Mouse (Mus musculus): Measurements from ENCODE around the gene Colgalt1. TPM values are rescaled to one million over a fixed set of nuclear protein-coding genes. Genes with fewer than 3 reads are reported as not detected.

The Colgalt1 gene
- total RNA-seq, 2 experiments from 2014 or later, result 46.8 to 56.8 TPM

DNA sequence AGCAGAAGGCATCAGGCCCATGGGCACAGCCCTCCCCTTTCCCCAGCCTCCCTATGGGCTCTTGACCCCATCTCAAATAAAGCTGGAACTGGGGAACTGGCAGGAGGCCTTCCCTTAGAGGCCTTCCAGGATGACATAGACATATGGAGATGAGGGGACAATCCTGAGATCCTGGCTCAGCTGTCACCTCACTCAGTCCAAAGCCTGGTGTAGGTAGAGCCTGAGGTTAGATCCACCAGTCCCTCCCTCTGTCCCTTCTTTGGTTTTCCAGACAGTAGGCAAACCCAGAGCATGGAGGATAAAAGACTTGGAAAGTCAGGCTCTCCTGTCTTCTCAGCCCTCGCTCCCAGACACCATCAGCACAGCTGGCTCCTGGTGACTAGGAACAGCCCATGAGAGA is 56.1 kb downstream of the Colgalt1 start:
- ATAC-seq (ENCODE audit: poor library complexity, severe bottlenecking), result no peak

DNA sequence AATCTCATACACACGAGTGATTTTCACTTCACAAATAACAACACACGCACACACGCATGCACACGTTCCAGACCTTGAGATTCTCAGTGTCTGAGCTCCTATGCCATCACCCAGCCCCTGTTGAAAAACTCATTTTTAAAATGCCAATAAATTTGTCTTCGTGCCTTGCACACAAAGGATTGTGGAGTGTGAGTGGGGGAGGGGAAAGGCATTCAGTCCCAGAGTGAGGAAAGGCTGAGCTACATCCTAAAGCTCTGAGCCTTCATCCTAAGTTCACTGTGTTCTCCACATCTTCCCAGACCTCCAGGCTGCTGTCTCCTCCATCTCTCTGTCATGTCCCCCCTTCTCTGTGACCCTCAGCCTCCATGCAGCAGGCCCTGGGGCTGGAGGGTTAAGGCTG is 56.5 kb downstream of the Colgalt1 start:
- ATAC-seq (ENCODE audit: poor library complexity, severe bottlenecking), result no peak

DNA sequence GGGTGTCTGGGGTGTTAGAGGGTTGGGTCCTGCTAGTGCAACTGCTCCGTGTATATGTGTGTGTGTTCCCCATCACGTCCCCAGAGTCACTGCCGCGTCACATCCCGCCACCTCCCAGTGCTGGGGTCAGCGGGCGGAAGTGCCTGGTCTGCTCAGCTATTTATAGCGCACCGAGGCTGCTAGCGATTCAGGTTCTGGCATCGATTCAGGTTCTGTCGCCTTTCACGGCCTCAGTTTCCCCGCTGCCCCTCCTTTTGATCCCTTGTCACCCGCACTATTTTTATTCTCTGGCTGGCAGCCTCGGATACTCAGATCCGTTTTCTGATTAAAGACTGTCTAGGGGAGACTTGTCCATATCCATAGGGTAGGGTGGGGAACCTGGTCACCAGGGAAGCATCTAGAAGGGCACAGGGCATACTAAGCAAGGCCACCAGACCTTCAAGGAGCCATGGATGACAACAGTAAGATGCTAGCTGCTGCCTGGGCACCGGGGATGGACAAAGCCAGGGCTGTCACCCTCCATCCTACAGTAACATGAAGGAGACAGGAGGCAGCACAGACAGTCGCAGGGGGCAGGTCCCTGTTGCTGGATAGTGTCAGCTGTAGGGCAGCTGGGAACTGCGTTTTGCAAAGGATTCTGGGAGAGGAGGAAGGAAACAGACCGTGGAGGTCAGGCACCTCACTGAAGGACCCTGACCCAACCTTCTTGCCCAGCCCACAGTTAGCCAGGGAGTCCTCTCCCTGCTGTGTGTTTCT is 57.6 kb downstream of the Colgalt1 start:
- peak; percentile 61 for ATAC-seq (ENCODE audit: poor library complexity, severe bottlenecking)

DNA sequence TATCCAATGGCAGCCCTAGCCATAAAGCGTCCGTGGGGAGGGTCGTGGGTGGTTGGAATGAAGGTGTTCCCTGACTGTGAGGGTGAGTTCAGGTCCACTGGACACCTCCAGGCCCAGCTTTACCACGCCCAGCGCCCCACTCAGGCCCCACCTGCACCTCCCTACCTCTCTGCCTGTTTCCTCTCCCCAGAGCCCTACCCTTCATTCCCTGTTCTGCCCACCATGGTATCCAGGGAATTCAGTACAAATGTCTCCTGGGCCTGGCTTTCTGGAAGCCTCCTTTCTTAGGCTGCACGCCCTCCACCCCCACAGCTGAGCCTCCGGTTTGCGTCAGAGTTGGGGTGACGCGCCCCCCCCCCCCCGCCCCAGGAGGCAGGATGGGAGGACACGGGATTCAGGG is 59.4 kb downstream of the Colgalt1 start:
- ATAC-seq (ENCODE audit: poor library complexity, severe bottlenecking), result no peak

DNA sequence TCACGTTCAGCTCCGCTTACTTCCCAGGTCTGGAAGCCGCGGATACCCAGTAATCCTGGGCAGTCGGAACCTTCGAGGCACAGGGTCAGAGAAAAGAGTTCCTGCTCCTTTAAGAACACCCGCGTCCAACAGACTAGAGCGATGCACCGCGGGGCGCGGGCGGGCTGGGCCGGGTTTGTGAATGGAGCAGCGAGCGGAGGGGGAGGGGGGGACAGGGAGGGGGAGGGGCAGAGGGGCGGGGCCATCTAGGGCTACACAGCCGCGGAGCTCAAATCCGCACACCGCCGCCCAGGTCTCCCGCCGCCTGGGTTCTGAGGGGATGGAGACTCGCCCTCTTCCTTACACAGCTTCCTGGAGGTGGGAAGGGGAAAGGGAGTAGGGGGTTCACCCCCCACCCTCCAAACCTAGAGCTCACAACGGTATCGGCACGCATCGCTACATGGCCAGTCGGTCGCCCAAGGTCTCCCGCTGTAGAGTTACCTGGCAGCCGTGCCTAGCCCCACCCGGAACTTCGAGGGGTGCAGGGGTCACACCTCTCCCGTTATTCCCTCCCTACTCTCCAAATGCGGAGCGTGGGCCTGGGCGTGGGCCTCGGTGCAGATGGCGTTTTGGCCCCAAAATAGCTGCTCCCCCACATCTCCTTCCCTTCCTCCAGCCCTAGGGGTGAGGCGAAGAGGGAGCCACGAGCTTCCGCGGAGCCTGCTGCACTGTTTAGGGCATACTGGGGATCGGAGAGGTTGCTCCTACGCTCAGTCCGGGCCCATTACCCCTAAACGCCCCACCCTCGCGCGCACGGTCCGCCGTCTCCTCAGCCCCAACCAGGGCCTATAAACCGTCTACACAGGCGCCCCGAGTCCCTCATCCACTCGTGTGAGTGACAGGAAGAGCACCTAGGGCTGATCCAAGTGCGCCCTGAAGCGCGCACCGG is 60.1 kb downstream of the Colgalt1 start:
- ATAC-seq (ENCODE audit: poor library complexity, severe bottlenecking), result no peak

DNA sequence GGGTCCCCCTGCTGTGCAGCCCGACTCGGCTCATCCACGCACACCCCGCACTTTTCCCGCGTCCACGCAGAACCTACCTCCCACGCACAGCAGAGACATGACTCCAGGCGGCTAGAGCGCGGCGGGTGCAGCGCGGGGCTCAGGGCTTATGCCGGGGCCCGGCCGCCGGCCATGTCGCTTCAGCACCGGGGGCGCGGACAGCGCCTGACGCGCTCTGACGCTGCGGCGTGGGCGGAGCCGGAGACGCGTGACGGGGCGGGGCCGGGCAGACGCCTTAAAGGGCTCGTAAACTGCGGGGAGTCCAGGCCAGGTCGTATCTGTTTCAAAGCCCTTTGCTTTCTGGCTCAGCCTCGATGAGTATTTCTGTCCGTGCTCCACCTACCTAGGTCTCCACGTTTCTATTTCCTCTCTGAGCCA is 60.8 kb downstream of the Colgalt1 start, which contains the start of gene Unc13a:
Unc13a (minus strand) TSS at position 209 of the 417 bp plus-strand sequence.
- peak; percentile 89 for ATAC-seq (ENCODE audit: poor library complexity, severe bottlenecking)

DNA sequence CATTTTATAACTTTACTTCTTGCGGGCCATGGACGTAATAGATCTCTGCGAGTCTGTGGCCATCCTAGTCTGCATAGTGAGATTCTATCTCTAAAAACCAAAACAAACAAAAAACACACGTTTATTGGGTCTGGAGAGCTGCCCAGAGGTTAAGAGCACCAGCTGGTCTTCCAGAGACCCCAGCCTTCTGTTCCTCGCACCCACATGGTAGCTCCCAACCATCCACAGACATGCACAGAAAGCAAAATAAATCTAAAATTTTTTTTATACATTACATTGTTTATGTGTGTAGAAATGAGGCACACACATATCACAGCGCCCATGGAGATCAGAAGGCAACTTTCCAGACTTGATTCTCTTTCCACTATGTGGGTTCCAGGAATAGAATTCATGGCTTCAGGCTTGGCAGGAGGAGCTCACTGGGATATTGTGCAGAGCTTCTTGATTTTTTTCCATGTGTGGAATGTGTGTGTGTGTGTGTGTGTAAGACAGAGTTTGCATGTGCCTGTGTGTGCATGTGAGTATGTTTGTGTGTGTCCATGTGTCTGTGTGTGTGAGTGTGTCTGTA is 61.5 kb downstream of the Colgalt1 start:
- no peak for ATAC-seq (ENCODE audit: poor library complexity, severe bottlenecking)

DNA sequence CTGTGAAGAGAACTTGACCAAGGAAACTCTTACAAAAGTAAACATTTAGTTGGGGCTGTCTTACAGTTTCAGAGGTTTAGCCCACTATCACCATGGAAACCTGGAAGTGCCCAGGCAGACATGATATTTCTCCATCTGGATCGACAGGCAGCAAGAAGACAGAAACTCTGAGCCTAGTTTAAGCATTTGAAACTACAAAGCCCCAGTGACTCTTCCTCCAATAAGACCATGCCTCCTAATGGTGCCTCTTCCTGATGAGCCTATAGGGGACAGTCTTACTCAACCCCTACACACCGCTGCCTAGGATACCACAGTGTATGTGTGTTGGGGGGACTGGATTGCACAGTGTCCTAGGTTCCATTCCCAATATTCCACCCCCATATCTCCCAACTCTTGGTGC is 63.3 kb downstream of the Colgalt1 start:
- no peak for ATAC-seq (ENCODE audit: poor library complexity, severe bottlenecking)

Other genes starting within 250 kb of the Colgalt1 start
- gene Use1, start 244.2 kb upstream of the Colgalt1 start, total RNA-seq (2015), result 124 and 135 TPM in 2 replicates
- 167 and 180 TPM in 2 replicates for gene Use1, start 244.2 kb upstream of the Colgalt1 start, total RNA-seq (2017)
- 8.7 and 8.9 TPM in 2 replicates for gene Ocel1, start 239.7 kb upstream of the Colgalt1 start, total RNA-seq (2015)
- 16.2 and 18.5 TPM in 2 replicates for gene Ocel1, start 239.7 kb upstream of the Colgalt1 start, total RNA-seq (2017)
- 8.2 and 13.8 TPM in 2 replicates for gene Nr2f6, start 229.0 kb upstream of the Colgalt1 start, total RNA-seq (2015)
- 6.9 and 9.1 TPM in 2 replicates for gene Nr2f6, start 229.0 kb upstream of the Colgalt1 start, total RNA-seq (2017)
- gene Ushbp1, start 215.2 kb upstream of the Colgalt1 start, total RNA-seq (2015), result not detected in 2 replicates
- not detected in 2 replicates for gene Ushbp1, start 215.2 kb upstream of the Colgalt1 start, total RNA-seq (2017)
- 62.0 and 66.6 TPM in 2 replicates for gene Babam1, start 214.1 kb upstream of the Colgalt1 start, total RNA-seq (2015)
- 108 and 110 TPM in 2 replicates for gene Babam1, start 214.1 kb upstream of the Colgalt1 start, total RNA-seq (2017)
- gene Ankle1, start 205.0 kb upstream of the Colgalt1 start, total RNA-seq (2015), result 14.4 TPM in 2 replicates
- 13.5 and 16.1 TPM in 2 replicates for gene Ankle1, start 205.0 kb upstream of the Colgalt1 start, total RNA-seq (2017)
- gene Abhd8, start 147.3 kb upstream of the Colgalt1 start, total RNA-seq (2015), result 2.4 and 3.1 TPM in 2 replicates
- gene Abhd8, start 147.3 kb upstream of the Colgalt1 start, total RNA-seq (2017), result 5.8 and 7.4 TPM in 2 replicates
- gene Mrpl34, start 146.0 kb upstream of the Colgalt1 start, total RNA-seq (2015), result 31.6 and 40.1 TPM in 2 replicates
- 33.5 and 36.1 TPM in 2 replicates for gene Mrpl34, start 146.0 kb upstream of the Colgalt1 start, total RNA-seq (2017)
- gene Dda1, start 141.8 kb upstream of the Colgalt1 start, total RNA-seq (2015), result 39.1 and 44.0 TPM in 2 replicates
- gene Dda1, start 141.8 kb upstream of the Colgalt1 start, total RNA-seq (2017), result 14.2 and 26.3 TPM in 2 replicates
- gene Ano8, start 125.0 kb upstream of the Colgalt1 start, total RNA-seq (2015), result 0.47 and 1.5 TPM in 2 replicates
- gene Ano8, start 125.0 kb upstream of the Colgalt1 start, total RNA-seq (2017), result 3.0 and 4.2 TPM in 2 replicates
- gene Gtpbp3, start 122.9 kb upstream of the Colgalt1 start, total RNA-seq (2015), result 3.4 and 3.7 TPM in 2 replicates
- 12.1 and 14.2 TPM in 2 replicates for gene Gtpbp3, start 122.9 kb upstream of the Colgalt1 start, total RNA-seq (2017)
- 0.11 and 0.25 TPM in 2 replicates for gene Plvap, start 99.2 kb upstream of the Colgalt1 start, total RNA-seq (2015)
- gene Plvap, start 99.2 kb upstream of the Colgalt1 start, total RNA-seq (2017), result 0.22 and 0.28 TPM in 2 replicates
- not detected in 2 replicates for gene Ccdc194, start 85.3 kb upstream of the Colgalt1 start, total RNA-seq (2015)
- not detected in 2 replicates for gene Ccdc194, start 85.3 kb upstream of the Colgalt1 start, total RNA-seq (2017)
- gene Bst2, start 73.5 kb upstream of the Colgalt1 start, total RNA-seq (2015), result 19.6 and 23.1 TPM in 2 replicates
- gene Bst2, start 73.5 kb upstream of the Colgalt1 start, total RNA-seq (2017), result 91.4 and 111 TPM in 2 replicates
- gene Mvb12a, start 68.1 kb upstream of the Colgalt1 start, total RNA-seq (2015), result 47.1 and 48.5 TPM in 2 replicates
- gene Mvb12a, start 68.1 kb upstream of the Colgalt1 start, total RNA-seq (2017), result 42.8 and 68.8 TPM in 2 replicates
- gene Tmem221, start 52.1 kb upstream of the Colgalt1 start, total RNA-seq (2015), result 1.7 and 1.8 TPM in 2 replicates
- gene Tmem221, start 52.1 kb upstream of the Colgalt1 start, total RNA-seq (2017), result 0.57 and 0.99 TPM in 2 replicates
- gene Nxnl1, start 44.4 kb upstream of the Colgalt1 start, total RNA-seq (2015), result not detected in 2 replicates
- 0.11 TPM in 1 of 2 replicates, not detected in the other for gene Nxnl1, start 44.4 kb upstream of the Colgalt1 start, total RNA-seq (2017)
- 1.5 and 2.0 TPM in 2 replicates for gene Slc27a1, start 42.1 kb upstream of the Colgalt1 start, total RNA-seq (2015)
- 2.8 and 3.9 TPM in 2 replicates for gene Slc27a1, start 42.1 kb upstream of the Colgalt1 start, total RNA-seq (2017)
- gene Pgls, start 18.8 kb upstream of the Colgalt1 start, total RNA-seq (2015), result 65.1 and 73.6 TPM in 2 replicates
- 50.5 and 78.3 TPM in 2 replicates for gene Pgls, start 18.8 kb upstream of the Colgalt1 start, total RNA-seq (2017)
- 4.6 and 4.8 TPM in 2 replicates for gene Fam129c, start 13.3 kb upstream of the Colgalt1 start, total RNA-seq (2015)
- 3.6 and 8.6 TPM in 2 replicates for gene Fam129c, start 13.3 kb upstream of the Colgalt1 start, total RNA-seq (2017)
- 0.11 TPM in 1 of 2 replicates, not detected in the other for gene Unc13a, start 60.8 kb downstream of the Colgalt1 start, total RNA-seq (2015)
- 1.1 TPM in 1 of 2 replicates, not detected in the other for gene Unc13a, start 60.8 kb downstream of the Colgalt1 start, total RNA-seq (2017)
- 4.8 and 5.0 TPM in 2 replicates for gene Jak3, start 65.3 kb downstream of the Colgalt1 start, total RNA-seq (2015)
- gene Jak3, start 65.3 kb downstream of the Colgalt1 start, total RNA-seq (2017), result 2.6 and 5.2 TPM in 2 replicates
- gene Insl3, start 78.2 kb downstream of the Colgalt1 start, total RNA-seq (2015), result 2.9 and 4.2 TPM in 2 replicates
- gene Insl3, start 78.2 kb downstream of the Colgalt1 start, total RNA-seq (2017), result 1.1 and 2.4 TPM in 2 replicates
- gene B3gnt3, start 90.8 kb downstream of the Colgalt1 start, total RNA-seq (2015), result 0.36 and 0.89 TPM in 2 replicates
- gene B3gnt3, start 90.8 kb downstream of the Colgalt1 start, total RNA-seq (2017), result 0.18 TPM in 1 of 2 replicates, not detected in the other
- 28.4 and 30.9 TPM in 2 replicates for gene Fcho1, start 114.7 kb downstream of the Colgalt1 start, total RNA-seq (2015)
- gene Fcho1, start 114.7 kb downstream of the Colgalt1 start, total RNA-seq (2017), result 39.6 and 41.2 TPM in 2 replicates

Data from megakaryocyte, adult 5-6 weeks (primary cell).